Mouse (Mus musculus) frontal cortex, adult (tissue): Measurements from ENCODE around the gene Ntn4.

Experiments
- ATAC-seq: cut with Nextera tagmentation; 2 replicates; pipeline ENCODE4 v1.9.2; 2017; ENCODE audit warnings: mild to moderate bottlenecking, moderate library complexity, mixed read lengths; ENCODE audit not compliant: low TSS enrichment

Gene Ntn4

DNA sequence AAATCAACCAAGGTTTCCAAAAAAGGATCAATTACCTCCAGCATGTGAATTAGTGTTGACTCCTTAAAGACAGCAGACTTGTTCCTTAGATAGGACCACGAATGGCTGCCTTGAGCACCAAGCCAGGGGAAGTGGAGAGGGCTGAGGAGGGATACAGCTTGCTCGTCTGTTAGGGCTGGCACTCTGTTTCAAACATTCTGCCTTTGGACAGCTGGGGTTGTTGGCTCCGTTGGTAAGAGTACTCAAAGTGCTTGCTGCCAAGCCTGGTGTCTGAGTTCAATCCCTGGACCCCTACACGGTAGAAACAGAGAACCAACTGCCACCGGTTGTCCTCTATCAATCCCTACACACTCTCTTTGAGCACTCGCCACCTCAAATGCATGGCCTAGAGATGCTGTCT is 90.0 kb downstream of the Ntn4 start:
- no peak for ATAC-seq

DNA sequence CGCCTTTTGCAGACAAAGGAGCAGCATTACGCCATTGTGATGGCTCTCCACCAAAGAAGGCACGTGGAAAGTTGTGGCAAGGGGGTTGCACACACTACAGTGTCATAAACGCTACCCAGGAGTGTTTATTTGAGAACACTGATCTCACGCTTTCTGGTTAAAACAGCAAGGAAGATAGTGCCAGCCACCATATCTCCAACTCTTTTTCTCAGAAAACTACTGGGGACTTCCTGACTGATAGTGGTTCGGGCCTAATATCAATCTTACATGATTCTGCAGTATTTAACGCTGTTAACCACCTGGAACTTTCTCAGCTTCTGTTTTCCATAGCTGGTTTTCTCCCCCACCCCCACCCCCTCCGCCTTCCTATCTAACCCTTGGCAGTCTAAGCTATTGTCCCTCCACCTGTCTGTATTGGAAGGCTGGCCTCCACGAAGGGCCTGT is 90.8 kb downstream of the Ntn4 start:
- ATAC-seq: no peak

DNA sequence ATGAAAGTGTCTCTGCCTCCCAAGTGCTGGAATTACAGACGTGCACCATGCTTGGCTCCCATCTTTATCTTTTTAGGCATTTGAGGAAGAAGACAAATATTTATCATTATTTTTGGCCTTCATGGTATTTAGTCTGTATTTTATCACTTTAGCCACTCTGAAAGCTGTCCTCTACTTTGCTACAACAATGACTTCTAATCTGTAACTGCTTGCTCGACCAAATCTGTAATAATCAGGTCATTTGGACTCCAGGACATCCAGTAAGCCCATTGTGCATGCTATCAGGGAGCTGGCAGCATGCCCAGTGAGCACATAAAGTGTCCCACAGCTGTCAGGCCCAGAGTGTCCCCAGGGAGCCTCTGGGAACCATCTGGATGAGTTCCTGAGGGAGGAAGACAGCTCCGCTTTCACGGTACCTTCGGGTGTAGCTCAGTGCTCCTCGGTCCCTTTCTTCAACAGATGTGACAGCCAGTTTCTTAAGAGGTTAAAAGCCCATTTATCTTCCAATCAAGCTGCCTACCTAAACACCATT is 95.7 kb downstream of the Ntn4 start:
- ATAC-seq: no peak

DNA sequence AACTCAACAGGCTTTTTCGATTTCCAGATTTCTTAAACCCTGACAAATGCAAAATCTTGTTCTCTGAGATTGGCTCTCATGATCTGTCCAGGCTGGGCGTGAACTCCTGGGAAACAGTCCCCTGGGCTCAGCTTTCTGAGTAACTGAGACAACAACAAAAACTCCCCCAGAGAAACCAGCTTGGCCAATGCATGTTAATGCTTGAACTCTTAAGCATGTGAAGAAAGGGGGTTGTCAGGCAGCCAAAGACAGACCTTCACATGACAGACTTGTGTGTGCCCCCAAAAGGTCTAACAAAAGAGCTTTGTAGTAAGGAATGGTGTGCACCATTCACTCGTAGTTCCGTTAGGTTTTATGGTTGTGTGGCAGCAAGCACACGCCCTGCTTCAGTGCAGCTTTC is 96.6 kb downstream of the Ntn4 start:
- no peak for ATAC-seq

DNA sequence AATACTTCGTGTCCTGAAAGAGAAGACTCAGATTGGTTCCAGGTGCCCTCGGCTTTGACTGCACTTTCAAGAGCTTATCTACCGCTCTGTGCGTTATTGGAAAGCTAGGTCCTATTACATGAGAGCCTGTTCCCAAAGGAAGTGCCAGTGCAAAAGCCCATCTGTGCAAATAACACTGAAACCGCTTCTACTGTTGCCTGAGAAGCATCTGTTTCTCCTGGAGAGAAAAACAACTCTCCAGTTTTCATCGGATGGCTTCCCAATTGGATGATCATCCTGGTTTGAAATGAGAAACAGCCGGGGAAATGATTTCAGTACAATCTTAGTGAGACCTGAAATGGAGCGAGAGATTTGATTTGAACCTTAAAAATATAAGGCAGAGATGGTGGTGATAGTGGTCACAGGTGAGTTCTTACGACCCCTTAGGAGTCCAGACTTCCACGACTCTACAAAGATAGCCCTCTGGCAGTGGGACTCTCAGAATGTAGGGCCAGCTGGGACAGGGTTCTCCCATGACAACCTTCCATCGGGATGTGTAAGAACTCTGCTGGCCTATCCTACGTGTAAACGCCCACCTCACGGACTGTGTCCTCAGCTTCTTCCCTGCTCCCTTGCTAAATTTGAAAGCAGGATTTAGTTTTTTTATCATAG is 101.1 kb downstream of the Ntn4 start:
- peak; percentile 44; the same call in 1 of the 2 replicates for ATAC-seq

DNA sequence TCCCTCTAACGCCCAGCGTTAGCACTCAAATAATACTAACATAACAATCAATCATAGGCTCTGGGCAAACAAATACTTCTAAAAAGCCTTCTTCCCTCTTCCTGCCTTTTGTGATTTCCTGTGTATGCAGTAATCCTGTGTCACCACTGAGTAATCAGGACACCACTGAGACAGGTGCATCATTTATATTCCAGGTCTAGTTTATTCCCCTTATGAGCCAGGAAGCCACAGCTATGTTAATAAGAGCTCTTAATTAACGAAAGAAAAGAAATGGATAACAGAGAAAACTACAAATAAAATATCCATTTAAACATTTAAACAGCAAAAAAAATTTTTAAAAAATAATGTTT is 101.6 kb downstream of the Ntn4 start:
- no peak for ATAC-seq

DNA sequence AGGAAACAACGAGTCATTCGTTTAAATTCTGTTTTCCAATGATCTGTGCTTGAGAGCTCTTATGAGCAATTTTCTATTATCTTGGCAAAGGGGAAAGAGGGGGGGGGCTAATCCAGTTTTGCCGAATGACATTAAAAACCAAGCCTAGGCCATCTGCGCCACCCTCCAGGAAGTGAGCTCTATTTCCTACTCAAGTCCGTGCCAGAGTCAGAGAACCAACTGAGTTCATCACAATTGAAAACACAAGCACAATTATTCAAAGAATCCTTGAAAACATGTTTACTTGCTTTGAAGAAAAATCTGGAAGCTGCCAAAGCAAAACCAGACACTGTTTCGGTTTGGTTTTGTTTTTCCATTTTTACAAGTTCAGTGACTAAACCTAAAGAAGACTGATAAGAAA is 102.1 kb downstream of the Ntn4 start:
- ATAC-seq: no peak

DNA sequence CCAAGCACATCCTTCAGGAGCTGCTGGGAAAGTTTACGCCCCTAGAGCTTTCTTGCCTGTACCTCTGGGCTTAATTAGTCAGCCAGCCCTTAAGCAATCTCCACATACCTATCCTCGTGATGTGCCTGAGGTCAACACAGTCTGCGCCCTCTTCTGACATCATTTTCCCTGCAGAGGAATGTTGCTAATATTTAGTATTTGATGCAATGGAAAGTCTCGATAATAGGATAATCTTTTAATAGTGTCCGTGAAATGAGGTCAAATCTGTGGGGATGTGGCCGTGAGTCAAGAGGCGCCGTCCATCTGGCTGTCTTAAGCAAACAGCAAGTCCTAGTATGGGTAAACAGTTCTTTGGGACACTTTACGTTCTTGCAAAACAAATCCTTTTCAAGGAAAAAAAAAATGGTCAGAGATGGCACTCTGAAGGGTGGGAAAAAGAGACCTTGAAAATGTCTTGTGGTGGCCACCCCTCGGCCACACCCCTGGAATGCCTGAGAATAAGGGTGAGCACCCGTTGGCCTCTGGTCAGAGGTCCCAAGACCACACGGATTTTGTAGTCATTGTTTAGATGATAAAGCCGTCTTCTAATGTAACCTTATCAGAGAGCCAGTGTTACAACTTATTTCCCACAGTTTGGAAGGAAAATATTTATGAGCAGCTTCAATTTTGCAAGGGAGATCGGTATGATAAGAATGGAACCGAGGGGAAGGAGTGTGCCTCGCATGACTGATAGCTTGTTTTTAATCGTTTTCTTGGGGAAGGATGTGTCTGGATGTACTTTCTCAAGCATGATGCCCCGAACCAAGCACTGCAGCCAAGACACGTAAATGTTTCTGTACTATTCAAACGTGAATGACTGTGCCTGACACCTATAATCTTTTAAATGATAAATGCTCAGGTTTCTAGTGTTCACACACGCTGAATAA is 109.0 kb downstream of the Ntn4 start:
- ATAC-seq: no peak

DNA sequence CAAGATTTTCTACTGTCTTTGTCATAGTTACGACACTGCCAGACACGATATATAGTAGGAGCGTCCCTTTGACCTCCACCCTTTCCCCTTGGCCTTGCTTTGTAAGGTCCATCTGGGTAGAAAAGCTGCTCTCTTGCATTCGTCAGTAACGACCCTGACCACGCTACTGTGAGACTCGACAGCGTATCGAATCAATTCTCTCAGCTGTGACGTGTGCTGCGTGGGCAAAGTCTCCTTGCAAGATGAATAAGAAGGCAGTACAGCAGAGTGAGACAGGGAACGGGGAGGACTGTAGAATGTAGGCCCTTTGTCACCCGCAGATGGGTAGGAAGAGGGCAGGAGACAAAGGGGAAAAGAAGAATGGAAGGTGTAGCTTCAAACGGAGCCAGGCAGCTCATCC is 110.8 kb downstream of the Ntn4 start:
- no peak for ATAC-seq

DNA sequence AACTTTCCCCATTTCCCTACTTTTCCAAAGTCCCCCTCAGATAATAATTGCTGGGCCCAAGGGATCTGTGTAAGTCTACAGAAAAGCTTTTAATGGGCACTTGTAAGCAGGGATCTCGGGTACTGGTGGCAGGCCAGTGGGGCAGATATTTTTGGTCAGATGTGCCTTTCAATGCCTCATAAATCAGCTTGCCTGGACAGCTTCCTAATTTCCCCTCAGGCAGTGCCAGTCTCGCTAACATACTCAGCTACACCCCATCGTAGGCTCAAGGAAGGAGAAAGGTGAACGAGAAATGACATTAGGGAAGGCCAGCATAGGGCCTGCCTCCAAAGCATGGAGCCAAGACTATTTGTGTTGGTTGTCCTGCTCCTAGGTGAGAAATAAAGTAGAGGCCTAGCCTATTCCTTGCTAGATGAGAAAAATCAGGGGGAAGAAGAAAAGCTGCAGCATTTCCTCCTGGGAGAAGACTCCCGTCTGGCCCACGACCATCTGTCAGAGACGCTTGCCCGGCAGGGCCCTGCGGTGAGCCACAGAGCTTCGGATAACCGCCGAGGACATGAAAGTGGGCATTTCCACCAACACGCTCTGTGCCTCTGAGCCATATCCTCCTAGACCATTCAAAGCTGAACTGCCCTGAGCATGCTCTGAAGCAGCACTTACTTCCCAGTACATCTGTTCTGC is 113.4 kb downstream of the Ntn4 start:
- peak; percentile 68 for ATAC-seq

DNA sequence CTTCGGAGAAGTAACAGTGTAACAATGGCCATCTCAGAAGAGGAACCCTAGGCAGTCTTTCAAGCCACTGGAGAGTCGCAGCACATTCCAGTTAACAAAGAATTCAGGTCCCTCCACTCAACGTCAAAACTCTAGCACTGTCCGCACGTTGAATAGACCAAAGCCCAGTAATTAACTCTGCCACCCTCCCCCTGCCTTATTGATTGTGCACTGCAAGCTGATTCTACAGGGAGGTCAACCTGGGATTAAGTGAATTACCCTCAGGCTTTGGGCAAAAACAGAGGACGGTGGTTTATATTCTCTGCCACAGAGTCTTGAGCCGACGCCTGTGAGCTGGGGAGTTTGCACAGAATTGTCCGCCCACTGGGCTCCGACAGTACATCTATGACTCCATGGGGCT is 115.7 kb downstream of the Ntn4 start:
- ATAC-seq: peak; percentile 53; the same call in 1 of the 2 replicates

DNA sequence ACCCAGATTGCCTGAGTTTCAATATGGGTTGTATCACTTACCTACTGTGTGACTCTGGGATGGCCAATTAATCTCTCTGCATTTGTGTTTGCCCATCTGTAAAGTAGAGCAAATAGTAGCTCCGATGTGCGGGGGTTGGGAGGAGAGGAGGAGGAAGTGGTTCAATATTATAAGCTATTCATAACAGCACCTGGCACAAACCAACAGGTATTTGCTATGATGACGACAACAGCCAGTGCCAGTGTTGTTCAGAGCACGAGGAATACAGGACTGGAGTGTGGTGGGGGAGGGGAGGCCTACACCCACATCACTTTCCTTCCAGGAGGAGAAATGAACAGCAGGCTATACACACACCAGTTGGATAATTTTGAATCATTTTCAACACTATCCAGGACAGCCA is 119.2 kb downstream of the Ntn4 start:
- ATAC-seq: peak; percentile 67

DNA sequence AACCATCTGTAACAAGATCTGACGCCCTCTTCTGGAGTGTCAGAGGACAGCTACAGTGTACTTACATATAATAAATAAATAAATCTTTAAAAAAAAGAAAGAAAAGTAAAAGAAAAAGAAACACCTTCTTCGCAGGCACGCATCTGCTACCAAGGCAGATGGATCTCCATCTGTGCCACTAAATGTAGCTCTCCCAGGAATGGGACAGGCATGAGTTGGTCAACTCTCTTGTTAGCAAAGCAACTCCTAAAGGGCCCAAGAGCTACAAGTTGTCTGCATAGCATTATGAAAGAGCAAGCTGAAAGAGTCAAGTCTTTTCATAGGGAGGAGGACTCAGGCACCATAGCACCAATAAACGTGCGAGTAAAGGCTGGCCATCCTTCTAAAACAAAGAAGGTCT is 119.9 kb downstream of the Ntn4 start:
- peak; percentile 53 for ATAC-seq

DNA sequence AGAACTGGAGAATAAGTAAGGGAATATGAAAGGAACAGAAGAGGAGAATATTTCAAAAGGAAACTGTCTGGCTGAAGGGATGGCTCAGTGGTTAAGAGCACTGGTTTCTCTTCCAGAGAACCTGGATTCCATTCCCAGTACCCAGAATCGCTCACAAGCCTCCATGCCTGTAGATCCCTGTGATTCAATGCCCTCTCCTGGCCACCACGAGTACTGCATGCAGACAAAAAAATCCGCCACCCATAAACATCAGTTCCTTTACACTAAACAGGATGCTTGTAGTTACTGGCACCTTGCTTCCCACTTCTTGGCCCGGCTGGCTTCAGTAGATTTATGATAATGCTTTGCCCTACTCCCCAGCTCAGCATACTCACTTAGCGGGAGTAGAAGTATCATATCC is 122.6 kb downstream of the Ntn4 start:
- no peak for ATAC-seq

DNA sequence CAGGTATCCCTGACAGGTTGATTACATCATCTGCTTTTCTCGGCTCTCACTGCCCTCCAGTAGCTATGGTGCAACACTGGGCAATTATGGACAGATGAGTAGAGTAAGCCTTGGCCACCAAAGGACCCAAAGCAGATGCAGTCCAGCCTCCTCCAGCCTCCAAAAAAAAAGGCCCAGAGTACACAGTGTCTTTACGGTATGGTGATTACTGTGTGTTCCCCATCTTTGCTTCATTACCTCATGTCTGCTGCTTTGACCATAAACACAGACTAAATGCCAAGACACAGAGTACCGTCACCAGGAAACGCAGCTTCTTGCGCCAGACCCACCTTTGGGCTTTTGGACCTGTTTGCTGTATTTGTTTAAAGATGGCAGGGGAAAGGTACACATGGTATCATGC is 125.7 kb downstream of the Ntn4 start:
- ATAC-seq: no peak

DNA sequence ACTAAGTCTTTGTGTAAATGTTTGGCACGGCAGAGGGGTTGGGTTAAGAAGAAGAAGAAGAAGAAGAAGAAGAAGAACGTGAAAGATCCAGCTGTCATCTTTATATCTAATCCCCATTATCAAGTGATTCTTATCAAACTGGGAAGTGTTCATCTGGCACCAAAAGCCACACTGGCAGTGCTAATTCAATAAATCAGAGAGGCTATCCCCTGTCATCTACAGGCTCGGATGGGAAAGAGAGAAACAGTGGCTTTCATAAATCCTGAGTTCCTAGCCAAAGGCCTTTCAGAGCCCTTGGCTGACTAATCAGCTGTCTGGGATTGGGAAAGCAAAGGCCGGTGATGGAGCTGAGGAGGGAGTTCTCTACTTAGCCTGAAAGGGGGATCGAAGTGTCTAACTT is 126.8 kb downstream of the Ntn4 start:
- no peak for ATAC-seq

DNA sequence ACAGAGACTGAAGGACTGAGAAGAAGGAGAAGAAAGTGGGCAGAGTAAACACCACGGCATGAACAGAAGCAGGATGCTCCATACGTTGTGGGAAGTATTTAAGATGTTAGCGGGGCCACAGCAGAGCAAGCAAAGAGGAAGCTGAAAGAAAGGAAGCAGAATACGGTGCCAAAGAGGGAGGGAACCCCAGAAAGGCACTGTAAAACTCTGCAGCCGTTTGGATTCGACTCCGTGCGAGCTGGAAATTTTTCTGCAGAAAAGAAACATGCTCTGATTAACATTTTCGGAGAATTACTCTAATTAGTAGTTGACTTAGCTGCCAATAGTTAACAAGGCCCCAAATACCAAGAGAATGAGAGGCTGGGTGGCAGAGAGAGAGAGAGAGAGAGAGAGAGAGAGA is 127.7 kb downstream of the Ntn4 start:
- ATAC-seq: peak; percentile 55; the same call in 1 of the 2 replicates

DNA sequence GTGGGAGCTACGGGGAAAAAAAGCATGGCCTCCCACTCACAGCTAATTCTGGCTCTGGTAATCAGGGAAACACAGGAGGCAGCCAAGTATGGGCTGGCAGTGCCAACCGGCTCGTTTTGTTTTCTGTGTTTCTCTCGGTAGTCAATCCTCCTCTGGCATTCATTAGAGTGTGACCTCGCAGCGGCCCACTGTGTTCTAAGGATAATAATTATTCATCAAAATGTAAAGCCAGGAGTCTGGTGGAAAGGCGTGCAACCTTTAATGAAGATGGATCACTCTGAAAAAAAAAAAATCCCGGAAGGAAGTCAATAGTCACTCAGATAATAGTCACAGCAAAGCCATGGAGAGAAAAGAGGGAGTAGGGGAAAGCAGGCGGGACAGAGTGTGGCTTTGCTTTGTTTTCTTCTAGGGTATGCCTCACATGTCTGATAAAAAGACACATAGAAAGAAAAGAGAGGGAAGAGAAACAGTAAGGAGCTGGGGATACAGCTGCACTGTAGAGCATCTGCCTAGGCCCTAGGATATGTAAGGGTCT is 131.5 kb downstream of the Ntn4 start:
- peak; percentile 84 for ATAC-seq

DNA sequence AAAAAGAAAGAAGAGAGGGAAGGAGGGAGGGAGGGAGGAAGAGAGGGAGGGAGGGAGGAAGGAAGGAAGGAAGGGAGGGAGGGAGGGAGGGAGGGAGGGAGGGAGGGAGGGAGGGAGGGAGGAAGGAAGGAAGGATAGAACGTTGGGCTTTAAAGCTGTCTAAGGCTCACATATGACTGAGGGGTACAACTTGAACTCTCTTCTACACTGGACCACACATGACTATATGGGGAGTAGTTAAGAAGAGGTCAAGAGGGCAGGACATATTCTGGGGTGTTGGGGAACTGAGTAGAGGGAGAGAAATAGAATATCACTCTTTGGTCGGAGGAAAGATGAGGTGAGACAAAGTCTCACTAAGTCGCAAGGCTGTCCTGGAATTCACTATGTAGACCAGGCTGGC is 132.0 kb downstream of the Ntn4 start:
- no peak for ATAC-seq

DNA sequence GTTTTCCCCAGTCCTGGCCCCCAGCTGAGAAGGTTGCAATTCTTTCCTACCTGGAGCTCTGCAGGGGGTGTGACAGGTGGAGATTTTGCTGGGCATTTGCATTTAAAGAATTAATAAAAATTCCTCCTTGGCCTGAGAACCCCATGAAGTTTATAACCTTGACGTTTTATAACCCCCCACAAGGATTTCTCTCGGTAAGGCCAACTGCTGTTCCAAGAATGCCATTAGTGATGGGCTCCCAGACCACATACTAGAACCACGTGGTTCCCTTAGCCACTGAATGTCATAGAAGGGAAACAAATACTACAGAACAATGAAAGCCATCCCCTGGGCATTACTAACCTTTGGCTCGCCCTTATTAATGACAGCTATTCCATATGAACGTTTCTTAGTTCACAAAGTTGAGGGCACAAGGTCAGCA is 136.3 kb downstream of the Ntn4 start:
- no peak for ATAC-seq

DNA sequence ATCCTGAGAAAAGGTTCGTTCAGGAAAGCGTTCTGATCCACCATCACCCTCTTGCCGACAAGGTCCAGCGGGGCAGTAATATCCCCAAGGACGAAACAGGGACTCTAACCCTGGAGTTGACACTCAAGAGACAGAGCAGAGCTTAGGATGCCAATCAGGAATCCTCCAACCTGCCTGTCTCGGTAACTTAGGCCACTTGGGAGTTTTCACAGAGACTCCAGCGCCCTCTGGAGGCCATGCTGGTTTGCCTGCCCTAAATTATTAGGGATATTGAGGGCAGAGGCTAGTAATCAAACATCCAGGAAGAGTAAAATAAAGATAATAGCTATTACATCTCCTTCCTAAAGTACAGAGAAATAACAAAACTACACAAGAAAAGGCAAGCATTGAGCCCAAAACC is 136.9 kb downstream of the Ntn4 start:
- ATAC-seq: peak; percentile 47; the same call in 1 of the 2 replicates
